Mouse (Mus musculus): Measurements from ENCODE around the gene Srpk3.

The Srpk3 gene

DNA sequence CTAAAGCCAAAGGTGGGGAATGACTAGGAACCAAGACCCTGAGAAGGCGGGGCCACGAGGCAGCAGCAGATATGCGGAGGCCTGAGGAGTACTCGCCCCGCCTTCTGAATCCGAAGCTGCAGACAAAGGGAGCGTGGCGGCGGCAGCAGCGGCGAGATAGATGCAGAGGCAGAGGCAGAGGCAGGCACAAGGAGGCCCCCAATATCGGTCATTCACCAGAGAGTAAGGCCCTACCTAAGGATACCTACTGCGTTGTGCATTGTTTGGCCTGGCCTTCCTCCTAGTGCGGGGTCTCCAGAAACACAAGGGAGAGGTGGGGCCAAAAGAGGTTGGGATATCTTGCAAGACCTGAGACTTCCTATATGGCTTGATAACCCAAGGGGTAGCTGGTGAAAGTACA lies 40.9 kb downstream of the Srpk3 start:
- DNase-seq = no peak

DNA sequence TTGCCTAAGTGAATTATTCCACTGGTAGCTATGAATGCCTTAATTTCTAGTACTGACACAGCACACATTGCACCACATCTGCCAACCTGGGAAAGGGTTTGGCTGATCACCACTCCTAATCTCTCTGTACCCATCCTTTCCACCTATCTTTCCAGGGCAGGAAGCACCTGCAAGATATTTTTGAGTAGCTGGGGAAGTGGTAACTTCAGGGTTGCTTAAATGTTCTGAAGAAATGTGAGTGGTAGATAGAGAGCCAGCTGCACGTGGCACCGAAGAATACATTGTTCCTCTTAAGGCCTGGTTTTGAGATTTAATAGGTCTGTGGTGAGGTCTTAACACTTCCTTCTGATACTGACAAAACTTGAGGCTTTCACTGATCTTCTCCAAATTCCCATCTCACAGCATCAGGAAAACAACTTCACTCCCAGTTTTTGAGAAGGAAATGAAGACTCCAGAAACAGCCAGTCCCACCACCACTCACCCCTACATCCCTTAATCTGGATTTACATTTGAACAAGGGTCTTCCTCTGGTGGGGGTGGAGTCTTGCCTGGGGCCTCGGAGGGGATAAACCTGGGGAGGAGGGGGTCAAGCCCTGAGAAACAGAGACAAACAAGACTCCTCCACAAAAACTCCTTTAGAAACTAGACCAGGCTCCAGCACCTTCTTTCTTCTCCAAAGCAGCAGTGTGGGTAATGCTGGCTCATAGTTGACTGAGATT lies 42.5 kb downstream of the Srpk3 start:
- no peak for DNase-seq

- peak; percentile 15 for DNase-seq
These were observed 49.5 kb downstream of the Srpk3 start for GRCm38 (mm10) chrX:73823747-73824146.

GRCm38 (mm10) chrX:73824185-73825151 lies 50.3 kb downstream of the Srpk3 start, which contains the start of gene Pdzd4:
TSS of gene Pdzd4 (minus strand) at chrX:73824969.
- peak; percentile 73 for DNase-seq
